Mouse (Mus musculus): ENCODE measurements around the gene Taf8.
"Not testable (repeated sequence)": the region's sequence is repeated elsewhere in the genome, so short reads cannot be mapped to it uniquely, and the experiment has no call there.

Taf8 gene

DNA sequence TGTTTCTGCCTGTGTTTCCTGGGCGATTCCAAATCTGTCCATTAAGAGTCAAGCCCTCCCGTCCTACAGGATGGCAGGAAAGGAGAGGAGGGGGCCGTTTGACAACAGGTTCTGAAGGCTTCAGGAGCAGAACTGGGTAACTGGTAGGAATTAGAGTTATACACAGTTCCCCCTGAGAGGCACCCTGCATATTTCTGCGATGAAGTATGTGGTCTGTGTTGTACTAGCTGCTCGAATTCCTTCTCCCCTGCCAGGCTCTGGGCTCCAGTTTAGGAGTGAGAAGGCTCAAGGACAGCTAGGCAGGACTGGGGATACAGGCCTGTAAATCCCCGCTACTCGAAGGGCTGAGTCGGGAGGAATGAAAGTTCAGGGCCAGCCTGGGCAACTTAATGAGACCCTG is 16.1 kb upstream of the Taf8 start:
- DNase-seq (ENCODE audit: low spot score in 2 of 2): no peak

DNA sequence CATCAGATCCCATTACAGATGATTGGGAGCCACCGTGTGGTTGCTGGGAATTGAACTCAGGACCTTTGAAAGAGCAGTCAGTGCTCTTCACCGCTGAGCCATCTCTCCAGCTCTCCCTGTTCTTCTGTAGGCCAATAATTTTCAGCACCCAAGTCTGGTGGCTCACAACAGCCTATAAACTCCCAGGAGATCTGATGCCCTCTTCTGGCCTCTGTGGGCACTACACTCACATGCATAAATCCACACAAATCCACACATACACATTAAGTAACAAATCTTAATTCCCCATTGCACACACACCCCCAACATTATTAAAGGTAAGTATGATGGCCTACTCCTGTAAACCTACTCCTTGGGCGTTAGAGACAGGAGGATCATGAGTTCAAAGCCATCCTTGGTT is 14.1 kb upstream of the Taf8 start:
- DNase-seq (ENCODE audit: low spot score in 2 of 2): no peak

DNA sequence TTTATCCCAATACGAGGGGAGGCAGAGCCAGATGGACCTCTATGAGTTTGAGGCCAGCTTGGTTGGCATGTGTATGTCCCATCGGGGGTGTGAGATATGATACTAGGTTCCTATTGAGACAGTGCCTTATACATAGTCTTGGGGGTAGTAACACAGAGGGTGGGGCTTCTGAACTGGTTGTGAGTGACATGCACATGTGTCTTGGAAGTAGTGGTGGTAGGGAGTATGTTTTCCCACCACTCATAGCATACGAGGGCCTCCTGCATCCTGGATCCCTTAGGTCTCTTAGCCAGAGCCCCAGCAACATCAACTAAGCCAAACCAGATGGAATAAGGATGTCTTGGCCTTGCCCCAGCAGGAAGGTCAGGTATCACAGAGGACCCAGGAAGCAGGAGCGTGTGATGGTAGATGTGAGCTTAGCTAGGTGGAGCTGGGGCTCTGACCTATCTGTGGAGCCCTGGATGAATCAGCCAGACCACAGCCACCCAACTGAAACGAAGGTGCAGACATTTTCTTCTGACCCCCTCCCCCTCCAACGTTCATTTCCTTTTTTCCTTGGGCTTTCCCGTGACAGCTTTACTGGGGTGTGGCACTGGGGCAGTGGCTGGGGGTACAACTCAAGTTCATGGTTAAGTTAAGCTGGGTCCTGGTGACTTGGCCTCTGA is 13.2 kb upstream of the Taf8 start:
- DNase-seq (ENCODE audit: low spot score in 2 of 2): no peak

DNA sequence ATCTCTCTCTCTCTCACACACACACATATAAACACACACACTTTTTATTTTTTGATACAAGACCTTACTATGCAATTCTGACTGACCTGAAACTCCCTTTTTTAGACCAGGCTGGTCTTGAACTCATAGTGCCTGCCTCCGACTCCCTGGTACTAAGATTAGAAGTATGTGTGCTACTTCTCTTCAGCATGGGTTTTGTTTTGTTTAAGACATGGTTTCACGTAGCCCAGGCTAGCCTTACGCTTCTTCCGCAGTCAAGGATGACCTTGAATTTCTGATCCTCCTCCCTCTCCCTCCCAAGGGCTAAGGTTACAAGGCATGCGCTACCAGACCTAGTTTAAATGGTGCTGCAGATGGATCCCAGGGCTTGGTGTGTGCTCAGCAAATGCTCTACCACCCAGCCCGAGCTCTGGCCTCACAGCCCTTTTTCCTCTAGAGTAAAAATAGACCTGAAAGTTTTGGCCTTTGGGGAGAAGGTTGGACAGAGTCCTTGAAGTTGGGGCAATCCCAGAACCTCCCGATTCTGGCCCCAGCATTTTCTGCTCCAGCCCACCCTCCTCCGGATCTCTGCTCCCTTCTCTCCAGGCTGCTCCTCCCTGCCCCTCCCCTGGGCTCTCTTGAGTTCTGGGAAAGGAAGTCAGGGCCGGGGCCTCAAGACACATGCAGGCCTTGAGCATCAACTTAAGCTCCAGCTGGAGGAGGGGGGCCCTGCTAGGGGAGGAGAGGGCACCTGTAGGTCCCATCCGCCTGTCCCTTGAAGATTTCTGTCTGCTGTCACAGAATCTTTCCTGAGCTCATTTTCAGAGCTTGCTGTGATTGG is 11.1 kb upstream of the Taf8 start:
- DNase-seq (ENCODE audit: low spot score in 2 of 2): peak; percentile 77 to 83

DNA sequence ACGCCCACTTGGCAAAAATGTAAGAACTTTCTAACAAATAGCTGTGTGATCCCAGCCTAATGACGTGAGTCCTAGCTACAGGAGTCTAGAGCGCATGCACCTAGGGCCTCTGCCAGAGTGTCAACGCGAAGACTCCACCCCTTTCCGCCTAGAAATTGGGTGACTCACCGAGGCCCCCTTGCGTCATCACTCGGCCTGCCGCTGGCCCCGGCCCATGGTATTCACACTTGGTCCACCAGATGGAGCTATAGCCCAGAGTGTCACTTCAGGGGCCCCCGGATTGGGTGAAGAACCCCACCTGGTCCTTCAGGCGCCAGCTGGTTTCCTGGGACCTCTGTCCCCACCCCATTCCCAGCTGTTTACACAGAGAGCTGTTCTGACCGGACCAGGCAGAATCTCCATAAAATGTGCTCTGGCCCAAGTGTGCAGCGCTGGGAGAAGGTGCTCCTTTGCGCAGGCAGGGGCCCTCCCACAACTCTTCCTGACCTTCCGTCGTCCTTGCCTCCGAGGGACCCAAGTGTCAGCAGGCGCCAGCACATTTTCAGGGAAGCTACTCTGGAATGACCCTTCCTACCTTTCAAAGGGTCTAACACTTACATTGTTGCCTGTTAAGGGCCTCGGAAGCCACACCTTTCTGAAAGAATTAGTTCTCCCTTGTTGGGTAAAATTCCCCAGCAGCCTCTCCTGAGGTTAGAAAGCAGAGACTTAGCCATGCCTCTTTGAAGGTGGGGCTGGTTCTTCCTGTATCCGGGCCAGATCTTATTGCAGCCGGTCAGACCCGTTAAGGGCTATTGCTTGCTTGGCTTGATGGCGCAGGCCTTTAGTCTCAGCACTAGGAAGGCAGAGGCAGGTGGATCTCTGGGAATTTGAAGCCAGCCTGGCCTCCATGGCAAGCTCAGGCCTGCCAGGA is 9.3 kb upstream of the Taf8 start:
- DNase-seq (ENCODE audit: low spot score in 2 of 2): peak; percentile 97 to 99

DNA sequence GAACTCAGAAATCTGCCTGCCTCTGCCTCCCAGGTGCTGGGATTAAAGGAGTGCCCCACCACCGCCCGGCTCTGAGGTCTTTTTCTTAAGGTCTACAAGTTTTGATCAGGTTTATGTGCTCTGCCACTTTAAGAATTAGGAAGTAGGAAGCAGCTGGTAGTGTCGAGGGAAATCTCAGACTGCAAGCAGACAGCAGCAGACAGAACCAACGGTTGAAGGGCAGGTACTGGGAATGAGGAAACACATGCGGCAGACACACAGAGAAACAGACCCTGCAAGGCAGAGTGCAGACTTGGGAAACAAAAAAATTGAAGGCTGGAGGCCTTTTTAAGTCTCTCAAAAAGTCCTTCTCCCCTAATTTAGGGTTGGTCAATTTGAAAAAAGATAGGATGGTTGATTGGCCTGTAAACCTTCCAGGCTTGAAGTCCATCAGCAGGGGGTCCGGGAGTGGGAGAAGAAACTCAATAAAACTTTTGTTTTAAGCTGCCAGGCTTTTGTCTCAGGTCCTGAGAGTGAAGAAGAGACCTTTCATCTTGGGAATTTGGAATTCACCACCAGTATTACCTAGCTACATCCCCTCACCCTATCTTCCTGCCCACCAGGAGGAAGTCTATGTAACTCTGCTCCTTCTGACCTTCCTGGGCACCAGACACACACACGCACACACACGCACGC is 7.1 kb upstream of the Taf8 start:
- no peak for DNase-seq (ENCODE audit: low spot score in 2 of 2)

DNA sequence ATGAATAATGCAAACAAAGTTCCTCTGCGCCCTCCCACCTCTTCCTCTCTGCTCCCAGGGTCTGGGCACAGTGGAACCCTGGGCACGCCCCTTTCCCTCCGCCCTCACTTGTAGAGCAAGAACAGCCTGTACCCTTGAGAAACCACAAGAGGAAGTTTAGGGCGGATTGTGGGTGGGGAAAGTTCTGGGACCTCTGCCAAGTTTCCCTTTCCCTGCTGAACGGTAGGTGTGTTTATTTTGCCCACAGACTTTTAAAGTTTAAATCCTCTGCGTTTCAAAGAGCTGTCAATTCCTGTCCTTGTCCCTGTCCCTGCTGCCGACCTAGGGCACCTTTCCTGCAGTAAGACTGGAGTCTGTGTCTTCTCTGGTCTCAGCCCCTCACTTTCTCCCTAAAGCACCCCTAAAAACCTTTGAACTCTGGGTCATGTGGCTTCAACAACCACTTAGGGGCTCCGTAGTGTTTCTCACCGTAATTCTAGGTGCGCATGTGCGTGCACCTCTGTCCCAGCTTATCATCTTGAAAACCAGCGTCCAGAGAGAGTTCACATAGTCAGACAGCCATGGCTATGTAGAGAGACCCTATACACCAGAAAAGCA is 6.0 kb upstream of the Taf8 start:
- peak; percentile 94 to 97 for DNase-seq (ENCODE audit: low spot score in 2 of 2)

DNA sequence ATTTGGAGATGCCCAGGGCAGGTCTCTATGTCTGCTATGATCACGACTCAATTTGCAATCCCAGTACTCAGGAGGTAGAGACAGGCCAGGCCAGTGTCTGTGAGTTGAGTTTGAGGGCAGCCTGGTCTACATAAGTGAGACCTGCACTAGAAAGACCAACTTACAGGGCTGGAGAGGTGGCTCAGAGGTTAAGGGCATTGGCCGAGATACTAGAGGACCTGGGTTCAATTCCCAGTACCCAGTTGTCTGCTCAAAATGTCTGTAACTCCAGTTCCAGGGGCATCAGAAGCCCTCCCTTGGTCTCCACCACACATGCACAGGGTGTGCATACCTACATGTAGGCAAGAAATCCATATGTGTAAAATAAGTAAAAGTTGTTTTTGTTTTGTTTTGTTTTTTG is 5.4 kb upstream of the Taf8 start:
- DNase-seq (ENCODE audit: low spot score in 2 of 2): no peak

DNA sequence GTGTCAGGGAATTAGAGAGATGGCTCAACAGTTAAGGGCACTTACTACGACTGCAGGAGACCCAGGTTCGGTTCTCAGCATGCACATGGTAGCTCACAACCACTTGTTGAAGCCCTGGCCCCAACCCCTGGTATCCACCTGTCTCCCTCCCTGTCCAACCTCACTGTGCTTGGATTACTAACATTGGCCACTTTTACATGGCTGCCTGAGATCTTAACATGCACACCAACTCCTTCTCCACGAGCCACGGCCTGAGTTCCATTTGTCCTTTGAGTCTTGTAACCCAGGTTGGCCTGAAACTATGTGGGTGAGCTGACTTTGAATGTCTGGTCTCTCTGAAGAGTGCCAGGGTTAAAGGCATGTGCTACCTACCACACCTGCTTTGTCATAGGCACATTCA is 4.6 kb upstream of the Taf8 start:
- no peak for DNase-seq (ENCODE audit: low spot score in 2 of 2)

DNA sequence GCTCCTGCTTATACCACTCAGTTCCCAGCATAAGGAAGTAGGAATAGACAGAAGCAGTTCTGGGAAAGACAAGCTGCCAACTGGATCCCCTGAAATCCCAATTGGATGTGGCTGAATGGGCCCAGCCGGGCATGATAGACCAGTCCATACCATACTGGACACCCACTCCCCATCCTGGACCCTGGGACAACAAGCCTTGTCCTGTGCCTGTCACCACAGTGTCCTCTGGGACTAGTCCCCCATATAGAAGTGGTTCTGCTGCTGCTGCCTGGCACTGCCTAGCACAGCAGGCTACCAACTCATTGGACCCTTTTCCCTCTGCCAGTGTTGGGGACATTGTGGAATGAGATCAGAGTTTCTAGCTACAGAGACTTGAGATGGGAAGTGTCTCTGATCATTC is 4.0 kb upstream of the Taf8 start:
- no peak for DNase-seq (ENCODE audit: low spot score in 2 of 2)

DNA sequence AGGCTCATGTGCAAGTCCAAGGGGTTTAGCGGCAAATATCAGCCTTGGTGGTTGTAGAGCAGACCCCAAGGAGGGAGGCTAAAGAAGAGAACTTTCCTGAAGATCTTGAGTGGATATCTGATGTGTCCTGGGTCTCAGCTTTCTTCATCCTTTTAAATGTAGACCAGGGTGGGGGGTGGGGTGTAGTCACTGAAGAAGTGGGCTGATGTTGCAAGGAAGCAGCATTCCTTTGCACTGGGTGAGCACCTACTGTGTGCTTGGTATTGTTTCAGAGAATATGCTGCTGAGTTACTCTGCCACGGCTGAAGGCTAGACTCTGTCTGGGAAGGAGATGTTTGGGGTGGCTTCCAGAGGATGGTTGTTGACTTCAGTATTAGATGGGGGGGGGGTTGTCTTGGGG is 3.5 kb upstream of the Taf8 start:
- DNase-seq (ENCODE audit: low spot score in 2 of 2): no peak

DNA sequence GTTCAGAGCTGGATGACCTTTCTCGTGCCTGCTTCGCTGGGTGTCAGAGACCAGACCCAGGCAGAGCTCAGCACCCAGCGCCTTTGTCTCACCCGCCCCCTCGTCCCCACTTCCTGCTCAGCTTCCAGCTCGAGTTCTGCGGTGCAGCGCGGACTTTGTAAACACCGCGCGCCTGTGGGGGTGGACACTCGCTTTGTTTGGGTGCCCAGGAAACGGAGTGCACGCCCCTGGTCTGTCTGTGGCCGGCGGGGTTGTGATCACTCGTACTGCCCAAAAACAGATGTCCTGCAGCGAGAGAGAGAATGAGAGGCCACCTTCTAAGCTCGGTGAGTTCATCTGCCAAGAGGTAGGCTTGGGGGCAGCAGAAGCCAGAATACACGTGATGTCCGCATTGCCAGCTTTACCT is 2.9 kb upstream of the Taf8 start, which contains the start of gene Ccnd3:
Gene Ccnd3, plus strand, starts transcription at position 111 of the 406 bp plus-strand sequence.
- DNase-seq (ENCODE audit: low spot score in 2 of 2): peak; percentile 84 to 87

DNA sequence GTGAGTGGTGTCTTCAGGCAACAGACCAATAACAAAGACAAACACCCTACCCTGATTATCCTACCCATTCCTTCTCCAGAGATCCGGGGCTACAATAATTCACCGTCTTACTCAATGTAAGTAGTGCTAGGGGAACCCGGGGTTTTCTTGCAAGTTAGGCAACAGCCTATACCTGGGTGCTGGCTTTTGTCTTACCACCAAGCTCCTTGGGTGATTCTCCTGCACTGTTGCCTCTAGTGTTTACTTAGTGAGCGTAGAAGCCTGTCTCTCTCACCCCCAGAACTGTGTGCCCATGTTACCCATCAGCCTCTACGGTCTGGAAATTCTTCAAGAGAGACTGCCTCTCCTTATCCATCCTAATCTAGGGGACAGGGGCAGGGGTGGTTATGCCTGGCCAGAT is 2.1 kb upstream of the Taf8 start:
- DNase-seq (ENCODE audit: low spot score in 2 of 2): no peak

DNA sequence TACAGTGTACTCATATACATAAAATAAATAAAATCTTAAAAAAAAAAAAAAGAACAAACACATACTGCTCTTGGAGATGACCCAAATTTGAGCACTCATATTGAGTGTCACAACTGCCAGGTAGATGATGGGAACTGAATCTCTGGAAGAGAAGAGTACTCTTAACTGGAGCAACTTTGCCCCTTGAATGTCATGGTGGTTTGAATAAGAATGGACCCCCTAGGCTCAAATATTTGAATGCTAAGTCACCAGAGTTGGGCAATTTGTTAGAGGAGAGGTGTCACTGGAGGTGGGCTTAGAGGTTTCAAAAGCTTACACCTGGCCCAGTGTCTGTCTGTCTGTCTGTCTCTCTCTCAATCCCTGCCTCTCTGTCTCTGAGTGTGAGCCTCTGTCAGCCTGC is 1.6 kb upstream of the Taf8 start:
- no peak for DNase-seq (ENCODE audit: low spot score in 2 of 2)

DNA sequence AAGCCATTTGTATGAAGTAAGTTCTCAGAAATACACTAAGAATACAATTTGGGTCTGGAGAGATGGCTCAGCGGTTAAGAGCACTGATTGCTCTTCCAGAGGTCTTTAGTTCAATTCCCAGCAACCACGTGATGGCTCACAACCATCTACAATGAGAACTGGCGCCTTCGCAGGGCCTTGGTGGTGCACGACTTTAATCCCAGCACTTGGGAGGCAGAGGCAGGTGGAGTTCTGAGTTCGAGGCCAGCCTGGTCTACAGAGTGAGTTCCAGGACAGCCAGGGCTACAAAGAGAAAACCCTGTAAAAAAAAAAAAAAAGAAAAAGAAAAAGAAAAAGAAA is 584 bp upstream of the Taf8 start:
- DNase-seq (ENCODE audit: low spot score in 2 of 2): not testable (repeated sequence)

DNA sequence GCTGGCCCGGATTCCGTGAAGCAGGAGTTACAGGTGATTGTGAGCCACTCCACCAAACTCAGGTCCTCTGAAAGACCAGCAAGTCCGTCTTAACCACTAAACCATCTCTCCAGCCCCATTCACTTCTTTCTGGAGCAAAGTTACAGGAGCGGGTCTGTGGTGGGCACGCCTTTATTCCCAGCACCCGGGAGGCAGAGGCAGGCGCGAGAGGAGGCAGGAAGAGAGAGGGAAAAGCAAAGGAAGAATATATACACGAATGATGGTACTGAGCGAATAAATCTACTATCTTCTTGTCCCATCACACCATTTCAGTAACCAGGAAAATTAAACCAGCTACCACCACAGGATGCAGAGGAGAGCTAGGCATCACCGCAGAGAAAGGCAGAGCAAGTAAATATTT is 561 bp downstream of the Taf8 start:
- DNase-seq (ENCODE audit: low spot score in 2 of 2): no peak

DNA sequence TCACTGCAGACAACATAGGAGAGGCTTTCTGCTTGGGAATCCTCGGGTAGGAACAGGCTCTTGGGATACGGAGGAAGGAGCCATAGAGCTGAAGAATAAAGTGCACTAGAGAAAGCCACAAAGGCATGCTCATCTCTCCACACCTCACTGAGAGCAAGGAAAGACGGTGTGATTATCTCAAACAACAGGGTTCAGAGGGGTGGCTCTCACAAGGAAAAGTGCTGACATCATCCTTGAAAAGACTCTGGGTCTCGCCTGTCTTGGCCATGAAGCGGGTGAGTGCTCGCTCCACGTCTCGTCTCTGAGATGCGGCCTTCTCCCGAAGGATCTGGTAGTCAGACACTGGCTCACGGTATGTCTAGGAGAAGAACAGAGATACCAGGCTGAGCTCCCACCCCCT is 8.0 kb downstream of the Taf8 start:
- no peak for DNase-seq (ENCODE audit: low spot score in 2 of 2)

DNA sequence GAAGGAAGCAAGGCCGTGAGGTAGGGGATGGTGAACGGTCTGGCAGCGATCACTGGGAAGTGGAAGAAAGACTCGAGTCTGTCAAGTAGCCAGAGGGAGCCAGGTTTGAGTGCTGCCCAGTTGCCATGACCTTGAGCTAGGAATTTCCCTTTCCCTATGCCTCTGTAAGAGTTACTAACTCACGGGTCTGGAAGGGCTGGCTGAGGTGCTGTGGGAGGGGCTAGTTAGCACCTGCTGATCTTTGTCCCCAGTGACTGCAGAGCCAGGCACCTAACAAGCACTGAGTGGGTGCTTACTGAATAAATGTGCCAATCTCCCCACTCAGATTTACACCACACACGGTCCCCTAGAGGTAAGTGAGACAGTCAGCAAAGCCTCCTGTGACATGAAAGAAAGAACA is 8.4 kb downstream of the Taf8 start:
- DNase-seq (ENCODE audit: low spot score in 2 of 2): no peak

DNA sequence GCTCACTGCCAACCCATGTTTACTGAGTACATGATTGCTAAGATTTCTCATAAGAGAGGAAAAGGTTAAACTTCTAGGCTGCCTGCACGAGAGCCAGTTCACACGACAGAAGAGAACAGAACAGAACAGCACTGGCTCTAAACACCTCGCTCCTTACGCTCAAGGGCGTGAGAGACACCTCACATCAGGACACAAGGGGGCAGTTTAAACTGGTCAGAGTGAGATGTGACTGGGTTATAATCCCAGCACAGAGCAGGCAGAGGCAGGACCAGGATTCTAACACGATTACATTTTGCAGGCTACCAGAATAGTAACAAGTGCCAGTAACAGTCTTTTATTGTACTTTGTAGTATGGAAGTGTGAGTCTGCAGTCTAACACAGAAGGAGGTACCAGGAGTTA is 9.4 kb downstream of the Taf8 start:
- DNase-seq (ENCODE audit: low spot score in 2 of 2): no peak

DNA sequence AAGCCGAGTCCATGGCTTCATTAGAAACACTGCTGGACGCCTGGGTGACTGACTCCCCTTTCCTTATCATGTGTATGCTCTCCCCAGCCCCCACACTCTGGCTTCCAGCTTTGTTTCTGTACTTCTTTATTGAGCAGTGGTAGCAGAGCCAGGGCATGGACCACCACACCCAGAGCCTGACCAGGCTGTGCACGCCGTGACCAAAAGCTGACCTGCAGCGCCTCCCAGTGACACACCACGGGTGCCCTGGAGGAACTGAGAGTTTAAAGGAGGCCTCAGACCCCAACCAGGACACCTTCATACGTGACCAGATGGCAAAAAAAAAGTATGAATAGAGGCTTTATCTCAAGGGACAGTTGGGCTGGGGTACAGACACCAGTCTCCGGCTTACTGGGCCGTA is 11.3 kb downstream of the Taf8 start:
- DNase-seq (ENCODE audit: low spot score in 2 of 2): no peak

DNA sequence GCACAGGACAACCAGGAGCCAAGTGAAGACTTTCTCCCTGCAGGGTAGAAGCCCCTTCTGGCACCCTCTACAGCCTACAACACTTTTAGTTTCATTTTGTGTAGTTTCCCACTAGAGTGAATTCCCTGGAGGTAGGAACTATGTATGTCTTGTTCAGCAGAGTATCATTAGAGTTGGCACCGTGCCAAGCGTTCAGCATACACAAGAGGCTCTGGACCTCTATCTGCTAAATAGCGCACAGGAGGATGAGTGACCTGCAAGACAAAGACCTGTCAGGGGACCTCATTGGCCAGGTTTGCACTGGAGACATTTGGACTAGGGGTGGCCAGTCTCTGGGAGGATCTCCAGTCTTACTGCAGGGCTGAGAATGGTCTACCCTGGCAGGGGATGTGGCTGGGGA is 16.3 kb downstream of the Taf8 start:
- no peak for DNase-seq (ENCODE audit: low spot score in 2 of 2)

DNA sequence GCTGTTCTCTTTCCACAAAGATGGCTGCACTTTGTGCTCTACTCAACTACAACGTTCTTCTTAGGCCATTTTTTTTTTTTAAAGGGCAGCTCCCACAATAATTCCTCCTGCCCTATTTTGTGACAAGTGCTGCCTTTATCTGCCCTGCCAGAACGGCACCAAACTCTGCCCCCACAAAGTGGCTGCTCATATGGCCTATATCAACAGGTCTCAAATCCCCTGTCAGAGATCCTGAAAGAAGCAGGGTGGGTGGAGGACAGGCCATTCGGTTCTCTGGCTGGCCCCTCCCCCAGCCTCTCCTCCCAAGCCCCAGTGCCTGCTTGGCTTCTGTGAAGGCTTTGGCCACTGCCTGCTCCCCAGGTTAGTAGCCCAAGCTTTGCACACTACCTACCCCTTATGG is 17.1 kb downstream of the Taf8 start:
- DNase-seq (ENCODE audit: low spot score in 2 of 2): no peak
